Mouse (Mus musculus) spleen, adult 2 months (tissue): ENCODE measurements around the gene Bloc1s6.

Experiments
- CTCF ChIP-seq: fragments of 200-500 bp; IDR thresholded peaks from 2 replicates; pipeline ENCODE4 v1.5.1; 2011; ENCODE audit warnings: mild to moderate bottlenecking, inconsistent platforms; ENCODE audit not compliant: insufficient read depth, insufficient read length, insufficient replicate concordance; ENCODE audit errors: extremely low read depth
- POLR2A ChIP-seq: fragments of 200-500 bp; IDR thresholded peaks from 2 replicates; pipeline ENCODE4 v1.6.1; 2011; ENCODE audit warnings: low read depth, low read length, inconsistent platforms

GRCm38 (mm10) chr2:122771002-122771401 lies 32.7 kb downstream of the Bloc1s6 start:
- no peak for TF ChIP-seq CTCF
- TF ChIP-seq POLR2A: no peak
